Mouse (Mus musculus) 416B (cell line): Measurements from ENCODE around the gene Serhl.
A peak's percentile ranks its signal among the peaks of the same experiment; 100 is the strongest.
"Not testable (repeated sequence)": the region's sequence is repeated elsewhere in the genome, so short reads cannot be mapped to it uniquely, and the experiment has no call there.

Source experiments
- DNase-seq: peaks from one replicate; pipeline ENCODE4 v3.0.0; 2011; ENCODE audit warnings: low read depth

Gene Serhl

GRCm38 (mm10) chr15:83126582-83126981 lies 37.3 kb downstream of the Serhl start:
- DNase-seq: no peak

DNA sequence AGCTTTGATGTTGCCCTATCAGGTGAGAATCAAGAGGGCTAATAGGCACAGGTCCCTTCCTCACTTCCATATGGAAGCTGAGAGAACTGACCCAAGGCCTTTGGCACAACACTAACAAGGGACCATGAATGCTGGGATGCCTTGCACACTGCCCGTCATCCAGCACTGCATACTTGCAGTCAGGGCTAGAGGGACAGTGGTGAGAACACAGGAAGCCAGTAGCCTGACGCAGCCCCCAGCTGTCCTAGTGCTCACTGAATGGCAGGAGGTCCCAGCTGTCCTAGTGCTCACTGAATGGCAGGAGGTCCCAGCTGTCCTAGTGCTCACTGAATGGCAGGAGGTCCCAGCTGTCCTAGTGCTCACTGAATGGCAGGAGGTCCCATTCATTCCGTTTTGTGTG lies 37.7 kb downstream of the Serhl start:
- DNase-seq: not testable (repeated sequence)

- no peak for DNase-seq
Observed at GRCm38 (mm10) chr15:83129530-83130231, 40.4 kb downstream of the Serhl start.

DNA sequence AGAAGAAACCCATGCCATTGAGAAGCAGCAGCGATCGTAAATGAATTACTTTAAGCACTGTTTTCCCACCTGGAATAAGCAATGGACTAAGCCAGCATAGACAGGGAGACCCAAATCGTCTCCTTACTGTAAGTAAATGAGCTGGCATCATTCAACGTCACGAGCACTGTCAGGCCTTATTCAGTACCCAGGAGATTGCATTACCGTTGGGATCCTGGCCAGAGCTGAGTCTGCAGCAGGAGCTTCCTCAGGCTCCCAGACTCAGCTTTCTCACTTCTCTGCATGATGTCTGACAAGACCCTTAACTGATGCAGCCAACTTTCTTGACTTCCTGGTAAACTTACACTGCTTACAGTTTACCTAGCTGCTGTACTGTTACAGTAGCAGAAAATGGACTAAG lies 45.4 kb downstream of the Serhl start:
- no peak for DNase-seq

DNA sequence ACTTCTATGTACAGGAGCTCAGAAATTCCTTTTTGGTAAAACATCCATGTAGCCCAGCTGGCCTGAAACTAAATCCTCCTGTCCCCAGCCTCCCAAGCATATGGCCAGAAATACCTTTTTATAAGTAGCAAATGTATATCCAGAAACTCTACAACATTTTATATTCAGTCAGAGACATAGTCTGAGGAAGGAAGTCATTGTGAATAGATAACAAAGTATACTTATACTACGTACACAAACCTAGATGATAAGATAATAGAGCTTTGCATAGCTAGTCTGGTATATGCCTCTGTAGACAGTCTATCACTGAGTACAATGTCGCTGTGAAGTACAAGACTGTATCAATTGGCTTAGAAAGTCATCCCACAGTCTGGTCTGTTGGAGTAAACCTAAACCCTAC lies 46.3 kb downstream of the Serhl start:
- DNase-seq: no peak

DNA sequence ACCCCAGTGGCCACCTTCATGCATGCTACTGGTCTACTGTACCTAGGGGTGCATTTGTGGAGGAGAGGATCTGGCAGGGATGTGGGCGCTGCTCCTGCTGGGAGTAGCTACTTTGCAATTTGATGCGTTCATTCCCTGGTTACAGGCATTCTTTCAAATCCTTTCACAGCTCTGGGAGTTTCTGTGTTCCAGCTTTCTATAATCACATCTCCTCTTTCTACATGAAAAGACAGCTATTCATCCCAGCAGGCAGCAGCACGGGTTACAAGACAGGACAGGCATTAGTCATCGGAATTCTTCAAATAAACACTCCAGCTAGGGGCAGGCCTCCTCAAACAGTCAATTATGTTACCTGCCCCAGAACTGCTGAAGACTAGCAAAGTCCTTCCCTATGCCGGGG lies 53.6 kb downstream of the Serhl start:
- DNase-seq: no peak

DNA sequence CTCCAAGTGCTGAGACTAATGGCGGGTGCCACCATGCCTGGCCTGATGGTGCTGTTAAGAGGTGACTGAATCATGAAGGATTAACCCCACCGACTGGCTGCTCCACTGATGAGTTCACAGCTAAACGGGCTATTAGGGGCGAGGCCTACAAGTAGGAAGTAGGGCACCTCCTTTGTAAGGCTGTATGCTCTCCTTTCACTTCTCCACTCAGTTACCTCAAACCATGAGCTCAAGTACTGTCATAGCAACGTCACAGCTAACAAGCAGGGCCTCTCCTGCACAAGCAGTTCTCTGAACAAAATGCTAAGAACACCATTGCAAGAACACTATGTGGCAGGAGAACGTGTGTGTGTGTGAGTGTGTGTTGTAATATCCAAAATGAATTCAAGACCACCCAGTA lies 56.2 kb downstream of the Serhl start:
- DNase-seq: peak; percentile 31

DNA sequence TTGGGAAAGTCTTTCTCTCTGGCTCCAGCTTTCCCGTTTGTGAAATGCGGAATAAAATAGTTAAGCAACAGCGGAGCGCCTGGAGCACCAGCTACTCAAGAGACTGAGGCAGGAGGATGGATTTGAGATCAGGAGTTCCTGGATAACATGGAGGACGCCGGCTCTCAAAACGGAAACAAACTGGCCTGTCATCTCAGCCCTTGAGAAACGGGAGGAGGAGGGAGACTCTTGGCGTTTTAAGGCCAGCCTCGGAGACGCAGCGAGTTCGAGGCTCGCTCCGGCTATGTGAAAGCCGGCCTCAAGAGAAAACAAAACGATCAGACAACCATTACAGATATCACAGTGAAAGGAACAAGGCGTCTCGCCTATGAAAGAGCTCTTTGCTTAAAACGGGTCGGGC lies 59.1 kb downstream of the Serhl start:
- DNase-seq: peak; percentile 64

- no peak for DNase-seq
Observed at GRCm38 (mm10) chr15:83148801-83149195, 59.5 kb downstream of the Serhl start.

DNA sequence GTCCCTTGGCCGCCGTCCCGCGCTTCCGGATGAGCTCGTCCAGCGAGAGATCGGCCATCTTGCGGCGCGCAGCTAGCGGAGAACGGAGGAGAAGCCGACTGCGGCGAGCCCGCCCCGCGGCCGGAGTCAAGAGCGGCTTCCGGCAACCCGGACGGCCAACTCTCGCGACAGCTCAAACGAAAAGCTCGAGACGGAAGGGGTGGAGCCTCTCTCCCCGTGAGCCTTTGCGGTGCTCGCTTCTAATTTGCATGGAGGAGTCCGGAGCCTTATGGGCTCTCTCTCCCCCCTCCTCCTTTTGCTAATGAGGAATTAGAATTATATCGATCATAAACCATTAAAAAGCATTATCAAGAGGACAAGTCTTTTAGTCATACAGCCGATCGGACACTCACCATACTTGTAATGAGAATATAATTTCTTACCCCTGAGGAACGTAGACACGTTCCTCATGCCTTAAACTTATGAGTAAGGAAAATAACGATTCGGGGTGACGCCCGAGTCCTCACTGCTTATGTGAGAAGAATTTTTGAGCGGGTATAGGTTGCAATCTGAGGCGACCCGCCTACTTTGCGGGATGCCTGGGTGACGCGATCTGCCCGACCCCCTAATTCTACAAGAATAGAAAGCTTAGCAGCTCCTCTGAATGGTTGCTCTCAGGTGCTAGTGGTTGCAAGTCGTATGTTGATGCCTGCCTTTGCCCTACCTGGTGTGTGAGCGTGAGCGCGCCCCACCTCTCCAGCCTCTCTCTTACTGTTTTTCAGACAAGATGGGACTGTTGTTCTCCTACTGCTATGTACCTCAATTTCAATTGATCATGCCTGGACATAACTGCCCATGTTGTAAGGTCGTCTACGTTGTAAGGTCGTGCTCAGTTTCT lies 60.1 kb downstream of the Serhl start, which contains the start of gene Poldip3:
Gene Poldip3, minus strand, starts transcription at position 189 of the 877 bp plus-strand sequence.
- DNase-seq: peak; percentile 99

DNA sequence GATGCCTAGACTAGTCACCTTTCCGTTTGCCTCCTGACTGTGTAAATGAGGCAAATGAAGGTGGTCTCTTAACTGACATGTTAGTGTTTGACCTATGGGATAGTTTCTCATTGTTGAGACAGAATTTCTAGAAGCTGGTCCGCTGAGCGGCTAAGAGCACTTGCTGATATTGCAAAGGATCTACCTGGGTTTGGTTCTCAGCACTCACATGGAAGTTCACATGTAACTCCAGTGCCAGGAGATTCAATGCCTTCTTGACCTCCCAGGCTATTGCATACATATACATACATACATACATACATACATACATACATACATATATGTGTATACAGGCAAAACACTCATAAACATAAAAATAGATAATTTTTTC lies 60.8 kb downstream of the Serhl start:
- no peak for DNase-seq

DNA sequence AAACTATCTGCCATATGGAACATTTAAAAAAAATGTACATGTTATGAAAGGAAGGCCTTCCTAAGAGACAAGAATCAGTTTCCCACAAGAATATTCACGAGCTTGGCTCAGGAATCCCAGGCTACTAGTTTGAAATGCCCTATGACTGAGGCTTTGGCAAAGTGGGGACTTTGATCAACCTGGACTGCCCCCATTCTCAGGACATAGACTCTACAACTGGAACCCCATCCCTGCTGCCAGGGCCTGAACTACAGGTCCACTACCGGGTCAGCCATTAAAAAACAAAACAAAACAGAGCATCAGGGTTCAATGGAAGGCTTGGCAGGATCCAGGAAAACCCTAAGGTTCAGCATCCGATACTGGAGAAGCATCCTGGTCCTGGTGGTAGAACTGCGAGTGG lies 61.4 kb downstream of the Serhl start:
- DNase-seq: no peak

- no peak for DNase-seq
Observed at GRCm38 (mm10) chr15:83154309-83154708, 65.0 kb downstream of the Serhl start.

- no peak for DNase-seq
Observed at GRCm38 (mm10) chr15:83155672-83156419, 66.5 kb downstream of the Serhl start.

- peak; percentile 35 for DNase-seq
Observed at GRCm38 (mm10) chr15:83156929-83157666, 67.8 kb downstream of the Serhl start.

DNA sequence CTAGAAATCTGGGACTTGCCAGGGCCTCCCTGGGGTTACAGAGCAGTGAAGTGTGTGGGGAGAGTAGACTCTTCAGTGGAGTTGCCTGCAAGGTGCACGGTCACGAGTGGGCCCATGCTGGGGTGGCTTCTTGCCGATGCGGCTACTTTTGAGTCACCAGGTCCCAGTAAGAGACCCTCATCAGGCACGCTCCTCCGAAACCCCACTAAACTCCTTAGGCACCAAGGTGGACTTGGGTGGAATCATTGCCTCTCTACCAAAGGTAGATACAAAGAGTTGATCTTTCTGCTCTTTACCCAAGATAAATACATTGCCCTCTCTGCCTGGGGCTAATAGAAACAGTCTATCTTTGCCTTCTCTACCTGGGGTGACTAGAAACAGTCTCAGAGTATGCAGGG lies 68.4 kb downstream of the Serhl start:
- DNase-seq: no peak

DNA sequence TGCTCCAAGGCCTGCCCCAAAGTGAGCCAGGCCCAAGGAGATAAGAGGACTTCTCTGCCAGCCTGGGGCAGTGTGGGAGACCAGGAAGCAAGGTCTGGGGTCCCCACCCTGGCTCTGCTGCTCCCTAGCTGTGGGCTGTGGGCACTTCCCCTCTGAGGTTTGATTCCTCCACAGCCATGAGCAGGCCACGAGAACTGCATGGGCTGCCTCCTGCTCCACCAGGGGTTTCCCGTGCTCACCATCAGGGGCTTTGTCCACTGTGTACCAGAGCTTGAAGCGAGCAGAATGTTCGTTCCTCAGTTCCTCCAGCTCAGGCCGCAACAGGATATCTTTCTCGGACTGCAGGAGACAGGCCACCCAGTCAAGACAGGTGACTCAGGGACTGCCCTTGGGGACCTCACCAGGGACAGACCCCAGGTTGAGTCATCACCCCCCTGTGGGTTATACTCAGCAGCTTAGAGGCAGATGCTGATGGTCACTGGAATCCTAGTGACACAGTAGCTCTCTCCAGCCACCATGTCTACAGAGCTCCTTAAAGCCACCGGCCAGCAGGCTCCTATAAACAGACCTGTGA lies 69.4 kb downstream of the Serhl start:
- DNase-seq: no peak

GRCm38 (mm10) chr15:83159823-83160222 lies 70.5 kb downstream of the Serhl start:
- DNase-seq: no peak

DNA sequence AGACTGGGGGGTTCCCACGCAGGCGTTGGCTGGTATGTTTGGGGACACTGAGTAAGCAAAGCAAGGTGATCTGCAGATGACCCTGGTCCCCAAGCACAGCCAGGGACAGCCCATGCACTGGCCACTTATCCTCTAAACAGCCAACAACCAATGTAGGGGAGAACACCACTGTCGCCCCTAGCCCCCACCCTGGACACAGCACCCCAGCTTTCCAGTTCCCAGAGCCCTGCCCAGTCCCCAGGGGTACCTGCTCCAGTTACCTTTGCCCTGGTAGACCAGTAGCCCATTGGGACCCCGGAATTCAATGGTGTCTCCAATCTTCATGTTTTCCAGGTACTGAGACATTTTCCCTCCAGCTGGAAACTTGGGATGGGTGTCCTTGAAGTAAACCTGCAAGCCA lies 71.3 kb downstream of the Serhl start:
- no peak for DNase-seq

DNA sequence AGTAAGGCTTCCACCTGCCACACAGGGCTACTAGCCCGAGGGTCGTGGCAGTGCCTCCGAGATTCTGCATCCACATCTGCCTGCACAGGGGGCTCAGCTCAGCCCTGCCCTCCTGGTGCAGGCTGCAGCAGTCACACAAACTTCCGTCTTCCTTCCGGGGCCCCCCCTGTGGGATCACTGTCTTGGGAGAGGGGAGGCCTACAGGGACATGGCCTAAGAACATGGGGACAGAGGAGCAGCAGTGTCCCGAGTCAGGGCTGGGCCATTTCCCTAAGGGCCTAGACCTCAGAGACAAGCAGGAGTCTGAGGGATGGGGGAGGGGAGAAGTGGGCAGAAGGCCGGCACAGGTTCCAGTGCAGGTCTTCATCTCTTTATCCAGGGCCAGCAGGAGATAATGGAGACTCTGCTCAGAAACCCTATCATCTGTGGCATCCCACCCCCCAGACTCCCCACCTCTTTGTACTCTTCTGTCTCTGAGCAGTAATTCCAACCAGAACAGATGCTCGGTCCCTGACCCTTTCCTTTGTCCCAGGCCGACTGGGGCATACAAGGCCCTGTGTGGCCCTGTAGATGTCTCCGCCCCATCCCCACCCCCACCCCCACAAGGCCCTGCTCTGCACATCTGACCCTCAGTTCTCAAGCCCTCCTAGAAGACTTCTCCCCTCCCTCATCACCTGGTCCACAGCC lies 71.9 kb downstream of the Serhl start:
- no peak for DNase-seq

- DNase-seq: no peak
Observed at GRCm38 (mm10) chr15:83162001-83162400, 72.7 kb downstream of the Serhl start.
